Mouse (Mus musculus) liver, embryonic 13.5 days (tissue): ENCODE measurements around the gene Ppm1k. TPM values are rescaled to one million over a fixed set of nuclear protein-coding genes. Genes with fewer than 3 reads are reported as not detected.
A peak's percentile ranks its signal among the peaks of the same experiment; 100 is the strongest.

Experiments used
- ATAC-seq: fragments of 200-750 bp; cut with Nextera tagmentation; 2 replicates; pipeline ENCODE4 v1.8.0; 2017; ENCODE audit warnings: low read depth, mild to moderate bottlenecking, moderate number of reproducible peaks, moderate library complexity
- DNase-seq: peaks from one replicate; pipeline ENCODE4 v3.0.0; 2022
- H3K27ac ChIP-seq: fragments of 300-500 bp; sonication (generic); 2 replicates; pipeline ENCODE4 v1.5.1; 2015; ENCODE audit warnings: moderate library complexity, mild to moderate bottlenecking, inconsistent platforms
- H3K27me3 ChIP-seq: fragments of 300-500 bp; sonication (generic); 2 replicates; pipeline ENCODE4 v1.6.1; 2015; ENCODE audit warnings: mild to moderate bottlenecking, inconsistent platforms
- H3K36me3 ChIP-seq: fragments of 300-500 bp; sonication (generic); 2 replicates; pipeline ENCODE4 v1.6.1; 2015; ENCODE audit warnings: mild to moderate bottlenecking, inconsistent platforms
- H3K4me1 ChIP-seq: fragments of 300-500 bp; sonication (generic); replicated peaks from 2 replicates; pipeline ENCODE4 v1.6.1; 2015; ENCODE audit warnings: inconsistent platforms
- H3K4me2 ChIP-seq: fragments of 300-500 bp; sonication (generic); 2 replicates; pipeline ENCODE4 v1.6.1; 2015; ENCODE audit warnings: inconsistent platforms, mild to moderate bottlenecking, moderate library complexity
- H3K4me3 ChIP-seq: fragments of 300-500 bp; sonication (generic); replicated peaks from 2 replicates; pipeline ENCODE4 v1.5.1; 2015; ENCODE audit warnings: mild to moderate bottlenecking, inconsistent platforms
- H3K9ac ChIP-seq: fragments of 300-500 bp; sonication (generic); 2 replicates; pipeline ENCODE4 v1.6.1; 2015; ENCODE audit warnings: mild to moderate bottlenecking, inconsistent platforms
- H3K9me3 ChIP-seq: fragments of 300-500 bp; sonication (generic); replicated peaks from 2 replicates; pipeline ENCODE4 v1.6.1; 2016; ENCODE audit warnings: inconsistent platforms
- WGBS: fragments of 180-500 bp; shearing (Covaris S2); methylation state at CpG from one replicate; pipeline ENCODE4 v1.1.7; 2015; ENCODE audit not compliant: insufficient replicate concordance; 5-methylcytosine and 5-hydroxymethylcytosine counted together
- polyA plus RNA-seq: library from polyadenylated mRNA; unstranded; fragments of >200 nt; fragmentation: Nextera tagmentation; extraction: Ambion mirVana; gene quantifications from 2 replicates; pipeline ENCODE4 v1.2.1, GENCODE M21; 2015

The Ppm1k gene
- 2.5 and 2.7 TPM in 2 replicates for polyA plus RNA-seq

- Histone ChIP-seq H3K4me3 (peak within 1 kb of the TSS; percentile 68), H3K4me1 (peaks cover 31% of the 10 kb centered on the region), H3K27me3 (no peaks in the 10 kb centered on the region), H3K36me3 (no peaks in the 10 kb centered on the region), H3K9ac (peak within 1 kb of the TSS; percentile 67), H3K27ac (peak within 1 kb of the TSS; percentile 66), H3K4me2 (peak within 1 kb of the TSS; percentile 88), H3K9me3 (no peaks in the 10 kb centered on the region)
- ATAC-seq = peak; percentile 97
- DNase-seq = peak; percentile 92
- WGBS = under 1% methylated on average over 24 of the region's 24 CpGs
These were observed at the start of gene Ppm1k for GRCm38 (mm10) chr6:57535386-57535936. Ppm1k (minus strand) TSS chr6:57535468.

GRCm38 (mm10) chr6:57582356-57582755, 47.1 kb upstream of the Ppm1k start:
- WGBS = 61% methylated on average over 4 of the region's 4 CpGs
- Histone ChIP-seq H3K9me3 (no peaks in the 10 kb centered on the region), H3K27ac (no peak overlapping the region), H3K4me2 (peak overlapping the region; percentile 29; the same call in 1 of the 2 replicates), H3K9ac (no peak overlapping the region), H3K4me1 (peaks cover 15% of the 10 kb centered on the region), H3K27me3 (no peaks in the 10 kb centered on the region), H3K36me3 (no peaks in the 10 kb centered on the region), H3K4me3 (0 out of 2 replicates have a peak overlapping the region, but pooled peaks have one; percentile 9)
- ATAC-seq (no peak), DNase-seq (no peak)

- no peaks in the 10 kb centered on the region for H3K9me3 ChIP-seq
- H3K4me2 ChIP-seq = peak overlapping the region; percentile 87
- no peak for DNase-seq
- no peak overlapping the region for H3K27ac ChIP-seq
- no peaks in the 10 kb centered on the region for H3K36me3 ChIP-seq
- peak; percentile 30; the same call in 1 of the 2 replicates for ATAC-seq
- peak overlapping the region; percentile 79 for H3K4me3 ChIP-seq
- H3K27me3 ChIP-seq = no peaks in the 10 kb centered on the region
- H3K9ac ChIP-seq = peak overlapping the region; percentile 85
- peaks cover 15% of the 10 kb centered on the region for H3K4me1 ChIP-seq
- 71% methylated on average over 12 of the region's 12 CpGs for WGBS
These were observed 46.3 kb upstream of the Ppm1k start for GRCm38 (mm10) chr6:57581595-57581994.

GRCm38 (mm10) chr6:57580881-57581548, 45.7 kb upstream of the Ppm1k start, which contains the start of gene Herc6:
Herc6 (plus strand) TSS chr6:57581000.
- Histone ChIP-seq H3K27me3 (no peaks in the 10 kb centered on the region), H3K9me3 (no peaks in the 10 kb centered on the region), H3K27ac (peak within 1 kb of the TSS; percentile 77), H3K4me3 (peak within 1 kb of the TSS; percentile 79), H3K9ac (peak within 1 kb of the TSS; percentile 85), H3K4me1 (peaks cover 15% of the 10 kb centered on the region), H3K4me2 (peak within 1 kb of the TSS; percentile 87), H3K36me3 (no peaks in the 10 kb centered on the region)
- peak; percentile 97 for ATAC-seq
- 2% methylated on average over 16 of the region's 16 CpGs for WGBS
- DNase-seq = peak; percentile 60

- no peaks in the 10 kb centered on the region for H3K9me3 ChIP-seq
- no peaks in the 10 kb centered on the region for H3K27me3 ChIP-seq
- no peak overlapping the region for H3K4me3 ChIP-seq
- H3K9ac ChIP-seq = no peak overlapping the region
- no peak overlapping the region for H3K27ac ChIP-seq
- H3K4me2 ChIP-seq = no peak overlapping the region
- H3K36me3 ChIP-seq = no peaks in the 10 kb centered on the region
- no peak for ATAC-seq
- H3K4me1 ChIP-seq = no peaks in the 10 kb centered on the region
- no peak for DNase-seq
These were observed 36.3 kb upstream of the Ppm1k start for GRCm38 (mm10) chr6:57571587-57571986.

GRCm38 (mm10) chr6:57570170-57570974, 35.1 kb upstream of the Ppm1k start:
- H3K9me3 ChIP-seq = no peaks in the 10 kb centered on the region
- no peaks in the 10 kb centered on the region for H3K4me1 ChIP-seq
- no peak for DNase-seq
- WGBS = 12% methylated on average over 6 of the region's 6 CpGs
- H3K36me3 ChIP-seq = no peaks in the 10 kb centered on the region
- H3K27me3 ChIP-seq = no peaks in the 10 kb centered on the region
- H3K9ac ChIP-seq = no peak overlapping the region
- no peak overlapping the region for H3K4me2 ChIP-seq
- H3K27ac ChIP-seq = no peak overlapping the region
- no peak overlapping the region for H3K4me3 ChIP-seq
- ATAC-seq = no peak

GRCm38 (mm10) chr6:57567630-57568029, 32.4 kb upstream of the Ppm1k start:
- H3K27ac ChIP-seq = no peak overlapping the region
- no peaks in the 10 kb centered on the region for H3K9me3 ChIP-seq
- H3K36me3 ChIP-seq = no peaks in the 10 kb centered on the region
- H3K27me3 ChIP-seq = no peaks in the 10 kb centered on the region
- no peak overlapping the region for H3K9ac ChIP-seq
- ATAC-seq (no peak), DNase-seq (no peak)
- no peak overlapping the region for H3K4me2 ChIP-seq
- no peaks in the 10 kb centered on the region for H3K4me1 ChIP-seq
- H3K4me3 ChIP-seq = no peak overlapping the region
- 57% methylated on average over 2 of the region's 2 CpGs for WGBS

- H3K27me3 ChIP-seq = no peaks in the 10 kb centered on the region
- no peak overlapping the region for H3K4me2 ChIP-seq
- DNase-seq (no peak), ATAC-seq (no peak)
- 69% methylated on average over 7 of the region's 7 CpGs for WGBS
- no peaks in the 10 kb centered on the region for H3K9me3 ChIP-seq
- no peaks in the 10 kb centered on the region for H3K4me1 ChIP-seq
- no peak overlapping the region for H3K4me3 ChIP-seq
- H3K9ac ChIP-seq = no peak overlapping the region
- H3K36me3 ChIP-seq = no peaks in the 10 kb centered on the region
- H3K27ac ChIP-seq = no peak overlapping the region
These were observed 30.2 kb upstream of the Ppm1k start for GRCm38 (mm10) chr6:57565452-57565851.

GRCm38 (mm10) chr6:57563454-57563853, 28.2 kb upstream of the Ppm1k start:
- no peaks in the 10 kb centered on the region for H3K27me3 ChIP-seq
- H3K36me3 ChIP-seq = no peaks in the 10 kb centered on the region
- ATAC-seq = no peak
- H3K4me1 ChIP-seq = no peaks in the 10 kb centered on the region
- no peak overlapping the region for H3K9ac ChIP-seq
- WGBS = 73% methylated on average over 1 of the region's 1 CpGs
- no peak overlapping the region for H3K27ac ChIP-seq
- no peaks in the 10 kb centered on the region for H3K9me3 ChIP-seq
- no peak for DNase-seq
- H3K4me3 ChIP-seq = no peak overlapping the region
- no peak overlapping the region for H3K4me2 ChIP-seq

- ATAC-seq (no peak), DNase-seq (no peak)
- WGBS = 59% methylated on average over 4 of the region's 4 CpGs
- Histone ChIP-seq H3K36me3 (no peaks in the 10 kb centered on the region), H3K27ac (no peak overlapping the region), H3K4me3 (no peak overlapping the region), H3K4me2 (no peak overlapping the region), H3K27me3 (no peaks in the 10 kb centered on the region), H3K9ac (no peak overlapping the region), H3K4me1 (no peaks in the 10 kb centered on the region), H3K9me3 (no peaks in the 10 kb centered on the region)
These were observed 22.6 kb upstream of the Ppm1k start for GRCm38 (mm10) chr6:57557796-57558317.

GRCm38 (mm10) chr6:57551211-57551796, 16.0 kb upstream of the Ppm1k start:
- ATAC-seq (no peak), DNase-seq (no peak)
- Histone ChIP-seq H3K9ac (no peak overlapping the region), H3K4me2 (no peak overlapping the region), H3K36me3 (no peaks in the 10 kb centered on the region), H3K9me3 (no peaks in the 10 kb centered on the region), H3K4me1 (no peaks in the 10 kb centered on the region), H3K27me3 (no peaks in the 10 kb centered on the region), H3K4me3 (no peak overlapping the region), H3K27ac (no peak overlapping the region)
- WGBS = 59% methylated on average over 3 of the region's 3 CpGs
